Mouse (Mus musculus) colon, adult 2 months (tissue): ENCODE data around the gene Dvl1. TPM values are rescaled to one million over a fixed set of nuclear protein-coding genes. Genes with fewer than 3 reads are reported as not detected.

Experiments
- polyA plus RNA-seq: library from polyadenylated mRNA; depleted of rRNA; stranded (reverse); fragments of >200 nt; gene quantifications from 2 replicates; pipeline ENCODE4 v1.2.3, GENCODE M21; 2012; rRNA removed

Gene Dvl1
- 158 and 173 TPM in 2 replicates for polyA plus RNA-seq

DNA sequence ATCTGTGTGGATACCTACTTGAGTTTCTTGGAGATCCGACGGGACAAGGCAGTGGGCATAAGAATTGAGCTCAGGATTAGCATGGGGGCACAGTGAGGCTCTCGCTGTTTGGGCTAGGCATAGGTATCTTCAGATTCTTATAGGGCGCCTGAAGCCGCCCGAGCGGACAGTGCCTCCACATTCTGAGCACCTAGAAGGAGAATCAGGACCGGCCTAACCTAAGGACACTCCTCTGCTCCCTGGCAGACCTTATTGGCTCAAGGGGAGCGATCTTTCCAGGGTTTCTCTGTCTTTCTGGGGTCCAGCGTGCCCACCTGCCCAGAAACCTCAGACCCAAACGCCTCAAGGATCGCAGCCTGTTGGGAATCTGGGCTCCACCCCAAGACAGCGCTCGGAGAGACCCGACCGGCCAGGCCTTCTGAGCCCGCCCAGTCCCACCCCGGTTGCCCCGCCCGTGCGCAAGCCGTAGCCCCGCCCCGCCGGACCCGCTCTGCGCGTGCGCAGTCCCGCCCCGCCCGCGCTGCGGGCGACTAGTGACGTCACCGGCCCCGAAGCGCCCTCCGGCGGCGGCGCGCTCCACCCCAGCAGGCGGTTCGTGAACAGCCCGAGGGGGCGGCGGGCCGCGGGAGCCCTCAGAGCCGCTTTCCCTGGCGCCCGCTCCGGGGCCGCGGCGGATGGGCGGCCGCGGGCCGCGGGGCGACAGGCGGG, at the start of gene Dvl1:
Gene Dvl1, plus strand, starts transcription at position 532 of the 708 bp plus-strand sequence.

DNA sequence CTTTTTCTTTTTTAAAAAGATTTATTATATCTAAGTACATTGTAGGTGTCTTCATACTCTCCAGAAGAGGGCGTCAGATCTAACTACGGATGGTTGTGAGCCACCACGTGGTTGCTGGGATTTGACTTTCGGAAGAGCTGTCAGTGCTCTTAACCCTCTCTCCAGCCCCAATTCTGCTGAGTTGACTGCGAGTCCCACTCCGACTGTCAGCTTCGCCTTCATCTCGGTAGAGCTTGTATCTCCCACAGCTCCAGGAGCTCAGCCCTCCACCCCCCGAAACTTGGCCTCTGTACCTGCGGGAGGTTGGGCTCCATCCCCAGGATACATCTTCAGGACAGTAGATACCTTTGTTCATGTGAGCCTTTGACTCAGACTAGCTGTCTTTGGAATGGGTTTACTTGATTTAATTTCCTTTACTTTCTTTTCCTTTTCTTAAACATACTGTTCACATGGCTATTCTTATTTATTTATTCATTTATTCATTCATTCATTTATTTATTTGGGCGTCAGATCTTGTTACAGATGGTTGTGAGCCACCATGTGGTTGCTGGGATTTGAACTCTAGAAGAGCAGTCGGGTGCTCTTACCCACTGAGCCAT, 44.4 kb upstream of the Dvl1 start, which contains the start of gene Mrpl20:
Gene Mrpl20, plus strand, starts transcription at position 138 of the 599 bp plus-strand sequence.

DNA sequence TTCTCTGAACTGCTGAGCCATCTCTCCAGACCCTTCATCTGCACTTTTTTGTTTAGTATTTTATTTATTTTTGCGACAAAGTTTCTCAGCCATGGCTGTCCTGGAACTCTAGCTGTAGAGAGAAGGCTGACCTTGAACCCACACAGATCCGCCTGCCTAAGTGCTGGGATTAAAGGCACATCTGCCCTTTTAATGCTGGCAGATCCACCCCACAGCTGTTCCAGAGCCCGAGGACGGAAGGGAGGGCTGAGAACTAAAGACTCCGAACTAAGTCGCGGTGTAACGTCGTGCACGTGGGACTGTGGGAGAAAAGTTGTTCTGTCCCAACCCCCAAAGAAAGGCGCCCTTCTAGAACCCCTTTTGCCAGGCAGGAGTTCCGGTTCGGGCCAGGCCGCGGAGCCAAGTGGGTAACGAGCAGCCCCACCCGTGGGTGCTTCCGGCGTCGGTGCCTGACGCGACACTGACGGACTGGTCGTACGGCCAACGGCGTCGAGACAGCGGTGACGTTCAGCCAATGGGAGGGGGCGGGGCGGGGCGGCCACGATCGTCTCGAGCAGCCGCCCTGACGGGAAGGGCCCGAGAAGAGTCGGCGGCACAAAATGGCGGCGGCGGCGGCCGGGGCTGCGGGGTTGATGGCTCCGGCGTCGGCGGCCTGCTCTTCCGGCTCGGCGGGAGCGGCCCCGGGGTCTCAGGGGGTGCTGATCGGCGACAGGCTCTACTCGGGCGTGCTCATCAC, 35.1 kb upstream of the Dvl1 start, which contains the start of gene Ccnl2:
Gene Ccnl2, plus strand, starts transcription at position 561 of the 736 bp plus-strand sequence.

DNA sequence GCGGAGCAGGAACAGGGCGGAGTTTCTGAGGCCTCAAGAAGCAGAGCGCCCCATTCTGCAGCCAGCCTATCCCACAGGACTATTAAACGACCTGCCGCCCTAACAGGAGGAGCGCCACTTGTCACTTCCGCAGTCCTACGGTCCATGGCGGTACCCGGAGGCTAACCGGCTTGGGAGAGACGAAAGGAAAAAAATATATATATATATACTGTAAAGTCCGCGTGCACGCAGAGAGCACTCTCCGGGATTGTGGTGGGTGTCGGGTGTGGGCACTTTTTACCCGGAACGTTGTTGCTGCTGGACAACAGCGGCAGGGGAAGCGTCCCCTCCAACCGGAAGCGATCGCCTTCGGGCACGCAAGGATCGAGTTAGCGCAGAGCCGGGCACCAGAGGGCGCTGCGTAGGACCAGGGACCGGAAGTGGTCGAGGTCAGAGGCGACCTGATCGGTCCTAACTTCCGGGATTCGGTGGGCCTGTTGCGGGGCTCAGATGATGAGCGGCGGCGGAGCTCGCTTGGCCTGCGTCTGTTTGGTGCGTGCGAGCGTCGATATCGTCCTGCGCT, 15.9 kb upstream of the Dvl1 start, which contains the start of gene Aurkaip1:
Gene Aurkaip1, plus strand, starts transcription at position 68 of the 562 bp plus-strand sequence.

DNA sequence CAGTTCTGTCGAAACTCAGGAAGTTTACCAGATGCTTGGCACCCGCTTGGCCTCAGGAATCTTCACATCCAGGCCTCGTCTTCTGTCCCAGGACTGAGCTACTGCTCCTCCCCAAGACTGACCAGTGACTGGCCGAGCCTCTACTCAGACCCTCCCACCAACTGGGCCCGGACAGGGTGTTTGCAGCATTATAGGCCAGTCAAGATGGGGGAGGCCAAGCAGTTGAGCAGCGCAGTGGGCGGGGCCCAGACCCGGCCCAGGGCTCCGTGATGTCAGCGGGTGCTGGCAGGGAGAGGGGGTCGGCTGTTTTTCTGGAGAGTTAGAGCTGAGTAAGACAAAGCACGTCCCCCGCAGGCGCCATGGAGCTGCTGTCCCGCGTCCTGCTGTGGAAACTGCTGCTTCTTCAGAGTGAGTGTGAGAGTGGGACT, 7.7 kb upstream of the Dvl1 start, which contains the start of gene Mxra8:
Gene Mxra8, plus strand, starts transcription at position 198 of the 428 bp plus-strand sequence.

DNA sequence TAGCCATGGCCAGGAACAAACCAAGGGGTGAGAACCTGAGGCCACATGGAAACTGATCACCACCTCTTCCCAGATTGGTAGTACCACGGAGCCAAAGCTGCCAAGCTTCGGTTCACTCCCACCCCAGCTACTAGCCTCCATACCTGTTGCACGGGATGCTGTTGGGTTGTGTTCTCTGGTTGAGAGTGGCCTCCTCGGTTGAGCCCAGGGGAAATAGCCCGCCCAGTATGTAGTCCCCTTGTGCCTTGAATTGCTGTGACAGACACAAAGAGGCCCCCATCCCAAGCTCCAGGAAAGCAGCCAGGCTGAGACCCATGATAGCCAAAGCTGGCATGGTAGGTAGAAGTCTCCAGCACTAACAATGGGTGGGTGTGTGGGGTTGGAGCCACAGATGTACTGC, 15.8 kb downstream of the Dvl1 start, which contains the start of gene Tas1r3:
Gene Tas1r3, minus strand, starts transcription at position 362 of the 400 bp plus-strand sequence.

DNA sequence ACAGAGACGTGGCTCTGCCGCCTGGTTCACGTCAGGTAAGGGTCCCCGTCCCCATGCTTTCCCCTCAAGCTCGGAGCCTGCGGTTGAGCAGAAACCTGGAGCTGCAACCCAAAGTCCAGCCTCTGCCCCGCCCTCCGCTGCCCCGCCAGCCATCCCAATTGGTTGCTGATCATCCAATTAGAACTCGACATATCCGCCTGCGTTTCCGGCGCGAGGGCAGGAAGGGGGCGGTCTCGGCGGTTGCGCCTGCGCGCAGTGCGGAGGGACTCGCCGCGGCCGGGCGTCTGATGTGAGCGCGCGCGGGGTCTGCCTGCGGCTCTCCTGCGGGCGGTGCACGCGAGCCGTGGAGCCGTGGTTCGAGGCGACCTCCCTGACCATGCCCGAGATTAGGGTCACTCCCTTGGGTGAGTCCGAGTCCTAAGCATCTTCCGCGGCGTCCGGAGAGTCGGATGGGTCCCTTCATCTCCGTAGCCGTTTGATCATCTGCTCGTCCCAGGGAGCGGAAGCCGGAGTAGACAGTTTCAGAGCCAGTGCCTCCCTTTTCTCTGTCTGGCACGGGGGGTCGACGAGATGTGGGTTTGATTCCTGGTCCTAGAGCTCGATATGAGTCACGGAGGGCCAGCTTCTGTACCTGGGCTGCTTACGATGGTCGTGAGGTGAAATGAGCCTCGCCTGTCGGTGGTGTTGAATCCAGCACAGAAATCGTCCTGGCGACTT, 22.3 kb downstream of the Dvl1 start, which contains the start of the genes Cptp and Ints11:
Gene Cptp, minus strand, starts transcription at position 124 of the 717 bp plus-strand sequence.
Gene Ints11, plus strand, starts transcription at position 230 of the 717 bp plus-strand sequence.

DNA sequence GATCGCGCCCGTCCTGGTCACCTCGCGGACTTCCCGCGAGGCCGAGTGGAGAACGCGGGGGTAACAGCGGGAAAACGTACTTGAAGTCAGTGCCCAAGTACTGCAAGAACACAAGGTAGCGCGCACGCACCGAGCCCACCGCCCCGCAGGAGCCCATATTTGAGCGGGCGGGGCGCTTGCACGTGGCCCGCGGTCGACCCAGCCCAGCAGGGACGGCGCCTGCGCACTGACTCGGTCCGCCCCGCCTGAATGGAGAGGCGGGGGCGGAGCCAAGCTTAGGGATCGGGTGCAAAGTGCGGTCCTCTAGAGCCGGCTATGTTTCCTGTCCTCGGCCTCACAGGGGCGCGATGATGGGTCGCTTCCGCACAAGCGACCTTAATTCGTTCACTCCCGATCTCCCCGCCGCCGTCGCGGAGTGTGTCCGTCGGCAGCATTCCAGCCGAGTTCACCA, 44.4 kb downstream of the Dvl1 start, which contains the start of the genes Pusl1 and Acap3:
Gene Pusl1, minus strand, starts transcription at position 231 of the 451 bp plus-strand sequence.
Gene Acap3, plus strand, starts transcription at position 272 of the 451 bp plus-strand sequence.

Other genes with a start within 250 kb of the Dvl1 start
- gene Slc35e2, start 246.0 kb upstream of the Dvl1 start, polyA plus RNA-seq, result 4.9 and 7.6 TPM in 2 replicates
- 17.2 and 18.7 TPM in 2 replicates for gene Cdk11b, start 222.5 kb upstream of the Dvl1 start, polyA plus RNA-seq
- not detected in 2 replicates for gene Gm10563, start 202.0 kb upstream of the Dvl1 start, polyA plus RNA-seq
- gene Mmp23, start 194.0 kb upstream of the Dvl1 start, polyA plus RNA-seq, result 43.5 and 50.1 TPM in 2 replicates
- gene Mib2, start 178.2 kb upstream of the Dvl1 start, polyA plus RNA-seq, result 76.0 and 94.4 TPM in 2 replicates
- gene Fndc10, start 153.1 kb upstream of the Dvl1 start, polyA plus RNA-seq, result 12.5 and 15.8 TPM in 2 replicates
- 161 and 190 TPM in 2 replicates for gene Ssu72, start 142.6 kb upstream of the Dvl1 start, polyA plus RNA-seq
- 1.1 and 1.6 TPM in 2 replicates for gene Tmem240, start 112.6 kb upstream of the Dvl1 start, polyA plus RNA-seq
- gene Atad3a, start 86.3 kb upstream of the Dvl1 start, polyA plus RNA-seq, result 91.7 and 122 TPM in 2 replicates
- 17.4 and 17.5 TPM in 2 replicates for gene Vwa1, start 72.7 kb upstream of the Dvl1 start, polyA plus RNA-seq
- 0.35 and 0.52 TPM in 2 replicates for gene Tmem88b, start 61.5 kb upstream of the Dvl1 start, polyA plus RNA-seq
- gene Ankrd65, start 57.0 kb upstream of the Dvl1 start, polyA plus RNA-seq, result not detected in 2 replicates
- 46.5 and 51.8 TPM in 2 replicates for gene Mrpl20, start 44.5 kb upstream of the Dvl1 start, polyA plus RNA-seq
- gene Ccnl2, start 34.9 kb upstream of the Dvl1 start, polyA plus RNA-seq, result 67.5 and 73.1 TPM in 2 replicates
- 156 and 218 TPM in 2 replicates for gene Aurkaip1, start 16.1 kb upstream of the Dvl1 start, polyA plus RNA-seq
- 198 and 240 TPM in 2 replicates for gene Mxra8, start 7.7 kb upstream of the Dvl1 start, polyA plus RNA-seq
- gene Tas1r3, start 16.0 kb downstream of the Dvl1 start, polyA plus RNA-seq, result 2.1 and 2.5 TPM in 2 replicates
- 42.9 and 61.8 TPM in 2 replicates for gene Cptp, start 22.0 kb downstream of the Dvl1 start, polyA plus RNA-seq
- 31.6 and 35.5 TPM in 2 replicates for gene Ints11, start 22.1 kb downstream of the Dvl1 start, polyA plus RNA-seq
- 67.3 and 77.5 TPM in 2 replicates for gene Pusl1, start 44.4 kb downstream of the Dvl1 start, polyA plus RNA-seq
- 33.5 and 33.9 TPM in 2 replicates for gene Acap3, start 44.4 kb downstream of the Dvl1 start, polyA plus RNA-seq
- gene Ube2j2, start 96.4 kb downstream of the Dvl1 start, polyA plus RNA-seq, result 117 and 241 TPM in 2 replicates
- 17.3 and 30.6 TPM in 2 replicates for gene C1qtnf12, start 114.9 kb downstream of the Dvl1 start, polyA plus RNA-seq
- gene B3galt6, start 145.2 kb downstream of the Dvl1 start, polyA plus RNA-seq, result 9.6 and 10.5 TPM in 2 replicates
- gene Sdf4, start 145.5 kb downstream of the Dvl1 start, polyA plus RNA-seq, result 61.7 and 70.0 TPM in 2 replicates
- gene Tnfrsf4, start 166.4 kb downstream of the Dvl1 start, polyA plus RNA-seq, result 5.3 and 6.2 TPM in 2 replicates
- 5.0 and 6.4 TPM in 2 replicates for gene Tnfrsf18, start 178.8 kb downstream of the Dvl1 start, polyA plus RNA-seq
- gene Ttll10, start 212.0 kb downstream of the Dvl1 start, polyA plus RNA-seq, result 27.0 and 29.4 TPM in 2 replicates